Mouse (Mus musculus): ENCODE data around the gene Rexo2. TPM values are rescaled to one million over a fixed set of nuclear protein-coding genes. Genes with fewer than 3 reads are reported as not detected.
"Not testable (repeated sequence)": the region's sequence is repeated elsewhere in the genome, so short reads cannot be mapped to it uniquely, and the experiment has no call there.

Rexo2 gene
- 10 to 100 TPM; 63.8 to 65.4 TPM for total RNA-seq (2021)
- long read RNA-seq, experiment 1, transcript Rexo2-201 (7 exons, 1,077 nt), result major isoform, 60 of 71 reads
- long read RNA-seq, experiment 1, partial matches to known transcripts, result 0 of 71 reads
- long read RNA-seq, experiment 1, other reads (novel, unspliced or antisense), result 7 of 71 reads
- long read RNA-seq, experiment 2, transcript Rexo2-201 (7 exons, 1,077 nt), result major isoform, 73 of 86 reads
- long read RNA-seq, experiment 2, partial matches to known transcripts, result 1 of 86 reads
- long read RNA-seq, experiment 2, other reads (novel, unspliced or antisense), result 8 of 86 reads

- DNase-seq (ENCODE audit: low spot score in 2 of 2), result peak; percentile 81 to 89
Measured at GRCm38 (mm10) chr9:48480411-48481213, at the start of gene Rexo2. Gene Rexo2, minus strand, starts transcription at chr9:48480623.

GRCm38 (mm10) chr9:48526520-48526919 is 46.1 kb upstream of the Rexo2 start:
- no peak for DNase-seq (ENCODE audit: low spot score in 2 of 2)

- no peak for DNase-seq (ENCODE audit: low spot score in 2 of 2)
Measured at GRCm38 (mm10) chr9:48525566-48525965, 45.1 kb upstream of the Rexo2 start.

- DNase-seq (ENCODE audit: low spot score in 2 of 2), result not testable (repeated sequence)
Measured at GRCm38 (mm10) chr9:48520405-48520804, 40.0 kb upstream of the Rexo2 start.

- no peak for DNase-seq (ENCODE audit: low spot score in 2 of 2)
Measured at GRCm38 (mm10) chr9:48517372-48518130, 37.1 kb upstream of the Rexo2 start.

- DNase-seq (ENCODE audit: low spot score in 2 of 2), result no peak
Measured at GRCm38 (mm10) chr9:48516615-48517371, 36.4 kb upstream of the Rexo2 start.

- DNase-seq (ENCODE audit: low spot score in 2 of 2), result no peak
Measured at GRCm38 (mm10) chr9:48515332-48515731, 34.9 kb upstream of the Rexo2 start.

GRCm38 (mm10) chr9:48510134-48510533 is 29.7 kb upstream of the Rexo2 start:
- no peak for DNase-seq (ENCODE audit: low spot score in 2 of 2)

GRCm38 (mm10) chr9:48504741-48505365 is 24.4 kb upstream of the Rexo2 start:
- no peak for DNase-seq (ENCODE audit: low spot score in 2 of 2)

- no peak for DNase-seq (ENCODE audit: low spot score in 2 of 2)
Measured at GRCm38 (mm10) chr9:48503001-48503400, 22.6 kb upstream of the Rexo2 start.

GRCm38 (mm10) chr9:48501192-48501591 is 20.8 kb upstream of the Rexo2 start:
- DNase-seq (ENCODE audit: low spot score in 2 of 2), result no peak

GRCm38 (mm10) chr9:48495548-48495932 is 15.1 kb upstream of the Rexo2 start:
- DNase-seq (ENCODE audit: low spot score in 2 of 2), result no peak

- peak; percentile 83 to 86 for DNase-seq (ENCODE audit: low spot score in 2 of 2)
Measured at GRCm38 (mm10) chr9:48494817-48495547, 14.6 kb upstream of the Rexo2 start, which contains the start of the genes Rbm7 and Gm5617. Gene Rbm7, minus strand, starts transcription at chr9:48495299. Gene Gm5617, plus strand, starts transcription at chr9:48495442.

- DNase-seq (ENCODE audit: low spot score in 2 of 2), result no peak
Measured at GRCm38 (mm10) chr9:48481214-48482134, 1.1 kb upstream of the Rexo2 start.

- DNase-seq (ENCODE audit: low spot score in 2 of 2), result no peak
Measured at GRCm38 (mm10) chr9:48479838-48480410, 499 bp downstream of the Rexo2 start.

GRCm38 (mm10) chr9:48478808-48479207 is 1.6 kb downstream of the Rexo2 start:
- no peak for DNase-seq (ENCODE audit: low spot score in 2 of 2)

GRCm38 (mm10) chr9:48476236-48477165 is 3.9 kb downstream of the Rexo2 start:
- DNase-seq (ENCODE audit: low spot score in 2 of 2), result no peak
